Mouse (Mus musculus) E14TG2a.4 (cell line): Measurements from ENCODE around the gene 4933417A18Rik.
"Not testable (repeated sequence)": the region's sequence is repeated elsewhere in the genome, so short reads cannot be mapped to it uniquely, and the experiment has no call there.

Experiments used
- CTCF ChIP-seq: conservative IDR thresholded peaks from 2 replicates; pipeline ENCODE4 v1.5.1; 2014; ENCODE audit warnings: low read length
- NANOG ChIP-seq: IDR thresholded peaks from 2 replicates; pipeline ENCODE4 v1.6.1; 2014; ENCODE audit warnings: borderline replicate concordance, low read length, mixed read lengths

DNA sequence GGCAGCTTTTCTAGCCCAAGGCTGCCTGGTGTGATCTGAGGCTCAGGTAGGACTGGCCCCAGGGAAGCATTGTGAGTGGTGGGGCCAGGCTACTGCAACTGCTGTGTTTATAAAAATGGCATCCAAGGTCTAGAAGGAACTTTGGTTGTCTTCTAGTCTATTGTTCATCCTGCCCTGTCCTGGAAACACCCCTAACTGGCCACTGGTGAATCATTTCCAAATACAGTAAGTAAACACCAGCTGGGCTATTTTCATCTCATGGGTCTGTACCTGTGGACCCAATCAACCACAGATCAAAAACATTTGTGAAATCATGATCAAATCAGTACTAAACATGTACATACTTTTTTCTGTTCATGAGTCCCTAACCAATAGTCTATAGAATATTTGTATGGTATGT lies 48.2 kb downstream of the 4933417A18Rik start:
- not testable (repeated sequence) for TF ChIP-seq CTCF, NANOG
